8 mouse cellular contexts compared by ENCODE assay signal in the genomic region with DNA sequence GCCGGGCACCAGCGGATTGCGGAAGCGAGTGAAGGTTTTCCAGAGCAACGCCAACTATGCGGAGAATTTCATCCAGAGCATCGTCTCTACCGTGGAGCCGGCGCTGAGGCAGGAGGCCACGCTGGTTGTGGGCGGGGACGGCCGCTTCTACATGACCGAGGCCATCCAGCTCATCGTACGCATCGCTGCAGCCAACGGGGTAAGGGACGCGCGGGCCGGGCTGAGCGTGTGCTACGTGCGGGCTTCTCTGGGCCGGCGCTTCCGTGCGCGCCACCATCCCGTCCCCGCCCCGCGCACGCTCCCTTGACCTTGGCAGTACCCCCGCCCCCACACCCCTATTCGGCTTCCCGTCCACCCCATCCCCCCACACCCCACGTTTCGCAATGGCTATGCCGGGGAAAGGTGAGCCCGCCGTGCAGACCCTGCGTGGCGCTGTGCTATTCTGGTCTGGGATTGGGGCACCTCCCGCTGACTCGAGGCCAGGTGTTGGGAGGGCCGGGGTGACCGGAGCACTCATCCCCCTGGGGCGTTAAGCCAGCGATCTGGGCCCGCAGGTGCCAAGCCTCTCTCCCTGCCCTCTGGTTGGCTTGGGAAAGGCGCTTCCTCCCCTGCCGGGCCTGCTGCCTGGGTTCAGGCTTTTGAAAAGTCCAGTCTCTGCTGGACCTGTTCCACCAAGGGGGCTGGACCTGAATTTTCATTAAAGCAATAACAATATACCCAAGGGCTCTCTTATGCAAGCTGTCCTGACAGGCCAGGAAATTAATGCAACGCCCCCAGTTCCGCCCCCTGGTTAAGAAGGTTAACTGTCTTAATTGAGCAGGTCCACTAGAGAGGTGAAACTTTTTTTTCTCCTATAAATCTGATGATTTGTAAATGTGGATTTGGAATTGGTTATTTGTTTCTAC. TPM values are rescaled to one million over a fixed set of nuclear protein-coding genes. Genes with fewer than 3 reads are reported as not detected.
A peak's percentile ranks its signal among the peaks of the same experiment; 100 is the strongest.
DNase-seq lines count a peak whose midpoint lies in the region; ATAC-seq and TF ChIP-seq lines count a peak whose summit lies in the region.

A gene (minus strand): TSS at position 201 of the 905 bp plus-strand sequence.

- peak within 1 kb of the TSS; percentile 48; the same call in 1 of the 2 replicates for H3K9ac ChIP-seq in lung, postnatal 0 days (replicated peaks; ENCODE audit: low read depth)

- under 1% methylated on average over 57 of the region's 57 CpGs for WGBS in cerebellum, adult 2 months
- 1% methylated on average over 51 of the region's 57 CpGs for WGBS in lung, postnatal 0 days

- no peaks in the 10 kb centered on the region for H3K36me3 ChIP-seq in lung, postnatal 0 days (ENCODE audit: insufficient read depth, low read length)

- H3K27me3 ChIP-seq in cerebellum, adult 2 months (ENCODE audit: control insufficient read depth, insufficient read depth, low read length) = no peaks in the 10 kb centered on the region
- no peaks in the 10 kb centered on the region for H3K27me3 ChIP-seq in lung, postnatal 0 days (replicated peaks; ENCODE audit: insufficient read depth, low read length)

- ATAC-seq in frontal cortex, adult (ENCODE audit: low TSS enrichment) = peak; percentile 90
- peak; percentile 72 to 76 for ATAC-seq in hematopoietic stem cell, adult 5-6 weeks (replicated peaks in 1 of 2; ENCODE audit: insufficient read depth in 1 of 2, low FRiP score in 2 of 2, low TSS enrichment in 1 of 2, low read depth in 1 of 2, poor library complexity in 2 of 2, severe bottlenecking in 2 of 2)
- peak; percentile 85 for ATAC-seq in lung, postnatal 0 days

- peak; percentile 24 for DNase-seq in MEL-GATA-1-ER (ENCODE audit: extremely low read depth, low read depth)
- DNase-seq in cerebellum, adult 2 months = peak; percentile 85 to 89
- peak; percentile 71 to 80 for DNase-seq in layer of hippocampus, postnatal 10 days (ENCODE audit: low spot score in 2 of 2)
- DNase-seq in lung, postnatal 0 days (ENCODE audit: low spot score) = peak; percentile 79
- DNase-seq in ovary, postnatal 36 days (ENCODE audit: low spot score) = peak; percentile 77
- peak; percentile 69 for DNase-seq in thymus, postnatal 14 days

- TF ChIP-seq CTCF in cerebellum, adult 2 months (IDR thresholded peaks at IDR 0.05; ENCODE audit: borderline replicate concordance, insufficient read depth, low read depth, low read length) = no peak
- no peak for TF ChIP-seq CTCF in lung, postnatal 0 days (IDR thresholded peaks at IDR 0.05)

- H3K27ac ChIP-seq in cerebellum, adult 2 months (ENCODE audit: insufficient read depth, low read length) = peak within 1 kb of the TSS; percentile 84
- peak within 1 kb of the TSS; percentile 92 for H3K27ac ChIP-seq in lung, postnatal 0 days (ENCODE audit: low read length)

- H3K4me2 ChIP-seq in lung, postnatal 0 days (replicated peaks; ENCODE audit: low read depth, low read length) = peak within 1 kb of the TSS; percentile 93

- no peak for TF ChIP-seq POLR2A in cerebellum, adult 2 months (IDR thresholded peaks at IDR 0.05; ENCODE audit: borderline replicate concordance, insufficient read depth, low read length)

- no peak for TF ChIP-seq EP300 in lung, postnatal 0 days (IDR thresholded peaks at IDR 0.05)

- H3K4me1 ChIP-seq in cerebellum, adult 2 months (ENCODE audit: control insufficient read depth, insufficient read depth, low read length) = peaks cover 17% of the 10 kb centered on the region
- peaks cover 3% of the 10 kb centered on the region; the same call in 1 of the 2 replicates for H3K4me1 ChIP-seq in lung, postnatal 0 days (ENCODE audit: insufficient read depth, low read depth, low read length)

- peak within 1 kb of the TSS; percentile 87 for H3K4me3 ChIP-seq in cerebellum, adult 2 months (replicated peaks; ENCODE audit: insufficient read depth, low read depth, low read length)
- peak within 1 kb of the TSS; percentile 64 for H3K4me3 ChIP-seq in lung, postnatal 0 days (ENCODE audit: low read depth, low read length)

- no peaks in the 10 kb centered on the region for H3K9me3 ChIP-seq in lung, postnatal 0 days (ENCODE audit: low read length)

RNA-seq across cellular contexts. Expression of the gene that starts here (rescaled TPM):
- polyA plus RNA-seq in cerebellum, adult 2 months (2012; rRNA removed) = 3.6 and 4.1 TPM in 2 replicates
- 36.7 and 38.1 TPM in 2 replicates for total RNA-seq in hematopoietic stem cell, adult 5-6 weeks (2017)
- total RNA-seq in layer of hippocampus, postnatal 10 days (2021) = 1 to 10 TPM; 3.5 to 6.0 TPM
- 11.9 and 13.5 TPM in 2 replicates for polyA plus RNA-seq in lung, postnatal 0 days (2015; fragmentation: Nextera tagmentation; extraction: Ambion mirVana)

Comparison
In these comparisons a context has a peak if more than half of its experiments do, and no peak if none do; other contexts are left out.
1. Peak in every context shown above with its lines: DNase-seq, ATAC-seq, H3K4me3 ChIP-seq and H3K27ac ChIP-seq.
2. DNase-seq: peak in every context shown above with its lines; median percentile 87 in cerebellum, adult 2 months; 79 in lung, postnatal 0 days; 77 in ovary, postnatal 36 days; 76 in layer of hippocampus, postnatal 10 days; 69 in thymus, postnatal 14 days; 24 in MEL-GATA-1-ER.